Mouse (Mus musculus): Measurements from ENCODE around the gene Dnah8. TPM values are rescaled to one million over a fixed set of nuclear protein-coding genes. Genes with fewer than 3 reads are reported as not detected.

Dnah8 gene
- total and polyA plus RNA-seq, 3 experiments, result 15.4 to 143 (median 19.5) TPM

DNA sequence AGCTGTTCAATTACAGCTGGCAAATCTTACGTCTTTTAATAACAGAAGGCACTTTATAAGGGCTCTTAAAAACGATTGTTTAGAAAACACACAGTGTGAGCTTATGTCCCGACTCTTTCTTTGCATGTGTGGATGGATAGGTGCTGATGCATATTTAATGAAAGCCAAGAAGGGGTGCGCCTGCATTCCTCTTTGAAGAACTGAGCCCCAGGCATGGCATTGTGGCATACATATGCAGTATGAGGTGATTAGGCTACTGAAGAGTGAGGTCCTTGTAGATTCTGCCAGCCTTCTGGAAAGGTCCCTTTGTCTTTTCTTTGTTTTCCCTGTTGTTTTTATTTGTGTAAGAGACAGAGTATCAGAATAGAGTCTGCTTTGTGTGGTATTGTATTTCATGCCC lies 48.4 kb downstream of the Dnah8 start:
- no peaks in the 10 kb centered on the region for H3K79me2 ChIP-seq (ENCODE audit: control insufficient read depth, insufficient read depth, low read length, poor library complexity)
- no peak overlapping the region for H3K9ac ChIP-seq (ENCODE audit: control insufficient read depth, low read depth, low read length, poor library complexity, severe bottlenecking)
- no peak overlapping the region for H3K27ac ChIP-seq (ENCODE audit: control insufficient read depth, low read depth, low read length)
- H3K27me3 ChIP-seq (ENCODE audit: control insufficient read depth in 1 of 2, insufficient read depth in 2 of 2, low read length in 2 of 2), result no peaks in the 10 kb centered on the region
- TF ChIP-seq NELFE (IDR thresholded peaks at IDR 0.05; ENCODE audit: low read depth, low read length) (no peak), JUND (IDR thresholded peaks at IDR 0.05; ENCODE audit: low read depth, low read length) (no peak), GABPA (IDR thresholded peaks at IDR 0.05; ENCODE audit: low read depth, low read length) (no peak), MYB (IDR thresholded peaks at IDR 0.05; ENCODE audit: low read depth, low read length) (no peak), UBTF (IDR thresholded peaks at IDR 0.05; ENCODE audit: borderline replicate concordance, insufficient read depth, low read depth, low read length) (no peak), CHD1 (IDR thresholded peaks at IDR 0.05; ENCODE audit: low read depth, low read length) (no peak), MYC (IDR thresholded peaks at IDR 0.05; ENCODE audit: low read depth, low read length) (no peak), ZNF384 (IDR thresholded peaks at IDR 0.05; ENCODE audit: low read depth, low read length) (no peak), MAZ (IDR thresholded peaks at IDR 0.05; ENCODE audit: low read depth, low read length) (no peak), EP300 (IDR thresholded peaks at IDR 0.05; ENCODE audit: low read depth in 1 of 2, low read length in 2 of 2) (no peak), ZMIZ1 (IDR thresholded peaks at IDR 0.05; ENCODE audit: low read depth, low read length) (no peak), RCOR1 (IDR thresholded peaks at IDR 0.05; ENCODE audit: low read depth, low read length) (no peak), BHLHE40 (IDR thresholded peaks at IDR 0.05; ENCODE audit: borderline replicate concordance, low read depth, low read length) (no peak), USF1 (IDR thresholded peaks at IDR 0.05; ENCODE audit: low read depth, low read length) (no peak), NRF1 (IDR thresholded peaks at IDR 0.05; ENCODE audit: insufficient read depth, low read depth, low read length, poor library complexity, severe bottlenecking) (no peak), ETS1 (IDR thresholded peaks at IDR 0.05; ENCODE audit: low read depth, low read length) (no peak), CTCF (IDR thresholded peaks at IDR 0.05 in 2 of 3, conservative IDR thresholded peaks at IDR 0.05 in 1 of 3; ENCODE audit: control insufficient read depth in 1 of 3, insufficient read depth in 1 of 3, low read depth in 2 of 3, low read length in 3 of 3, poor library complexity in 1 of 3, severe bottlenecking in 1 of 3) (no peak), SMC3 (IDR thresholded peaks at IDR 0.05; ENCODE audit: low read depth, low read length) (no peak)
- no peaks in the 10 kb centered on the region for H3K9me3 ChIP-seq (replicated peaks; ENCODE audit: insufficient read depth, low read length)
- H3K4me1 ChIP-seq (ENCODE audit: control insufficient read depth in 1 of 2, insufficient read depth in 2 of 2, low read length in 2 of 2), result no peaks in the 10 kb centered on the region
- no peak overlapping the region for H3K4me3 ChIP-seq (ENCODE audit: control insufficient read depth in 1 of 2, insufficient read depth in 1 of 2, low read depth in 2 of 2, low read length in 2 of 2)
- DNase-seq (ENCODE audit: low read depth, low spot score), result no peak
- peaks cover 0 to 2% of the 10 kb centered on the region in 2 experiments; a peak in 2 of 4 replicates for H3K36me3 ChIP-seq (ENCODE audit: control insufficient read depth in 1 of 2, insufficient read depth in 2 of 2, low read length in 2 of 2)

DNA sequence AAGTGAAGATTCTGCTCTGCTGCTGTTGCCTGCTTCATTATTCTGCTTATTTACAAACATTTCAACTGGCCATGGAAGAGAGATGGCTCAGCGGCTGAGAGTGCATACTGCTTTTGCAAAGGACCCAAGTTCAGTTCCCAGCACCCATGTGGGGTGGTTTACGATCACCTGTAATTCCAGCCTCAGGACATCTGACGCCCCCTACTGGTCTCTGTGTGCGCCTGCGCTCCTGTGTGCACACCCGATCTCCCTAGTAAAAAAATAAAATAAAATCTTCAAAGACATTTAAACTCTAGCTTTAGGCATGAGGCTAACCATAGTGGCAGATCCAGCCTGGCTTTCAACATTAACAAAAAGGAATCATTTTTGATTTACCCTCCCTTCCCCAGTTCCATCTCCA lies 48.9 kb downstream of the Dnah8 start:
- no peak for DNase-seq (ENCODE audit: low read depth, low spot score)
- no peak overlapping the region for H3K4me3 ChIP-seq (ENCODE audit: control insufficient read depth in 1 of 2, insufficient read depth in 1 of 2, low read depth in 2 of 2, low read length in 2 of 2)
- no peaks in the 10 kb centered on the region for H3K27me3 ChIP-seq (ENCODE audit: control insufficient read depth in 1 of 2, insufficient read depth in 2 of 2, low read length in 2 of 2)
- peak; percentile 26 for TF ChIP-seq RAD21 (IDR thresholded peaks at IDR 0.05; ENCODE audit: low read depth, low read length)
- TF ChIP-seq SMC3 (IDR thresholded peaks at IDR 0.05; ENCODE audit: low read depth, low read length), result peak; percentile 31; the same call in 1 of the 2 replicates
- no peak for TF ChIP-seq USF1 (IDR thresholded peaks at IDR 0.05; ENCODE audit: low read depth, low read length)
- TF ChIP-seq CTCF (IDR thresholded peaks at IDR 0.05 in 2 of 3, conservative IDR thresholded peaks at IDR 0.05 in 1 of 3; ENCODE audit: control insufficient read depth in 1 of 3, insufficient read depth in 1 of 3, low read depth in 2 of 3, low read length in 3 of 3, poor library complexity in 1 of 3, severe bottlenecking in 1 of 3), result peak; percentile 47 to 60 (median 48)
- no peak overlapping the region for H3K27ac ChIP-seq (ENCODE audit: control insufficient read depth, low read depth, low read length)
- no peaks in the 10 kb centered on the region for H3K9me3 ChIP-seq (replicated peaks; ENCODE audit: insufficient read depth, low read length)
- H3K9ac ChIP-seq (ENCODE audit: control insufficient read depth, low read depth, low read length, poor library complexity, severe bottlenecking), result no peak overlapping the region
- no peaks in the 10 kb centered on the region for H3K4me1 ChIP-seq (ENCODE audit: control insufficient read depth in 1 of 2, insufficient read depth in 2 of 2, low read length in 2 of 2)
- peaks cover 0 to 2% of the 10 kb centered on the region in 2 experiments; a peak in 2 of 4 replicates for H3K36me3 ChIP-seq (ENCODE audit: control insufficient read depth in 1 of 2, insufficient read depth in 2 of 2, low read length in 2 of 2)
- no peaks in the 10 kb centered on the region for H3K79me2 ChIP-seq (ENCODE audit: control insufficient read depth, insufficient read depth, low read length, poor library complexity)

Measured in MEL (cell line).